Comparison of ENCODE assay signal across 9 mouse cellular contexts in the genomic region with DNA sequence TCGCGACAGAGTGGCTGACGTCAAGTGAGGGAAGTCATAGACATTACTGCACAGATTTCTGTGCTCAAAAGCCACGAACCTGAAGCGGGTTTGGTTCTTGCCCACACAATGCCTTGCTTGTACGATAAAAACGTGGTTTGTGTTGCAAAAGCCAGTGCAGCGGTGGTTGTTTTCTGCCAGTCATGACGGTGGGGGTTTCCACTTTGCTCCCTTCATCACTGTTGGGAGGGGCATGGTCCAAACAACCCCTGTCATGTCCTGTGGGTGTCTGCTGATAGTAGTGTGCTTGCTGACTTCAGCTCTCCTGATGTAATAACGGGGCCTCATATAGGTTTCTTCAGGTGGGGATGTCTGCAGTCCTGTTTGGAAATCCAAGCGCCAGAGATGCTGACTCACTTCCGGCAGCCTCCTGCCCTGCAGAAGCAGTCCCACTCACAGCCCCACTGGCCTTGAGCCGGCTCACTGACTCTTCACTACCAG. TPM values are rescaled to one million over a fixed set of nuclear protein-coding genes. Genes with fewer than 3 reads are reported as not detected.
DNase-seq lines count a peak whose midpoint lies in the region; ATAC-seq lines count a peak whose summit lies in the region.
"Had no signal": no experiment of that assay in that cellular context is flagged by ENCODE, and none has a peak within 500 bp of the region (broad histone marks: within the 10 kb centered on the region; RNA-seq: fewer than 3 reads in every experiment).

No protein-coding gene starts in this region.

- peak overlapping the region; percentile 29 for H3K4me2 ChIP-seq in heart, embryonic 16.5 days (ENCODE audit: low read depth, low read length)
- no peak overlapping the region for H3K4me2 ChIP-seq in kidney, embryonic 16.5 days (replicated peaks; ENCODE audit: low read depth, low read length)
- H3K4me2 ChIP-seq in kidney, embryonic 14.5 days (replicated peaks; ENCODE audit: low read depth, low read length), result no peak overlapping the region
- H3K4me2 ChIP-seq in kidney, embryonic 15.5 days, result no peak overlapping the region
- H3K4me2 ChIP-seq: stomach, embryonic 15.5 days had no signal

- no peaks in the 10 kb centered on the region for H3K27me3 ChIP-seq in heart, embryonic 16.5 days (ENCODE audit: control insufficient read depth, insufficient read depth, low read length)
- H3K27me3 ChIP-seq in kidney, embryonic 16.5 days (ENCODE audit: insufficient read depth, low read length), result no peaks in the 10 kb centered on the region
- H3K27me3 ChIP-seq in kidney, embryonic 14.5 days (ENCODE audit: control insufficient read depth, insufficient read depth, low read length), result no peaks in the 10 kb centered on the region
- no peaks in the 10 kb centered on the region for H3K27me3 ChIP-seq in kidney, embryonic 15.5 days
- H3K27me3 ChIP-seq: stomach, embryonic 15.5 days had no signal

- H3K36me3 ChIP-seq in heart, embryonic 16.5 days (ENCODE audit: control insufficient read depth, insufficient read depth), result no peaks in the 10 kb centered on the region
- no peaks in the 10 kb centered on the region for H3K36me3 ChIP-seq in kidney, embryonic 16.5 days (ENCODE audit: insufficient read depth, low read length)
- H3K36me3 ChIP-seq in kidney, embryonic 14.5 days (ENCODE audit: control insufficient read depth, insufficient read depth, low read length), result no peaks in the 10 kb centered on the region
- no peaks in the 10 kb centered on the region for H3K36me3 ChIP-seq in kidney, embryonic 15.5 days
- H3K36me3 ChIP-seq: stomach, embryonic 15.5 days had no signal

- H3K4me1 ChIP-seq in heart, embryonic 16.5 days (ENCODE audit: control insufficient read depth, insufficient read depth, low read length), result peaks cover 5% of the 10 kb centered on the region
- H3K4me1 ChIP-seq in kidney, embryonic 16.5 days (ENCODE audit: insufficient read depth, low read length), result peaks cover 21% of the 10 kb centered on the region
- peaks cover 15% of the 10 kb centered on the region; the same call in 1 of the 2 replicates for H3K4me1 ChIP-seq in kidney, embryonic 14.5 days (ENCODE audit: control insufficient read depth, insufficient read depth, low read length)
- H3K4me1 ChIP-seq in kidney, embryonic 15.5 days, result peaks cover 46% of the 10 kb centered on the region

- H3K9me3 ChIP-seq in heart, embryonic 16.5 days (replicated peaks; ENCODE audit: control insufficient read depth, low read length), result no peaks in the 10 kb centered on the region
- no peaks in the 10 kb centered on the region for H3K9me3 ChIP-seq in kidney, embryonic 16.5 days (ENCODE audit: low read length)
- H3K9me3 ChIP-seq in kidney, embryonic 14.5 days (ENCODE audit: control insufficient read depth, low read length), result no peaks in the 10 kb centered on the region
- no peaks in the 10 kb centered on the region for H3K9me3 ChIP-seq in kidney, embryonic 15.5 days (replicated peaks)
- H3K9me3 ChIP-seq: stomach, embryonic 15.5 days had no signal

- H3K27ac ChIP-seq in heart, embryonic 16.5 days (ENCODE audit: low read length), result peak overlapping the region; percentile 45
- no peak overlapping the region for H3K27ac ChIP-seq in kidney, embryonic 16.5 days (ENCODE audit: low read length)
- no peak overlapping the region for H3K27ac ChIP-seq in kidney, embryonic 14.5 days (ENCODE audit: low read depth, low read length)
- no peak overlapping the region for H3K27ac ChIP-seq in kidney, embryonic 15.5 days
- H3K27ac ChIP-seq: stomach, embryonic 15.5 days had no signal

- no peak for ATAC-seq in heart, embryonic 16.5 days (replicated peaks; ENCODE audit: extremely low read depth, insufficient read depth, low FRiP score)
- no peak for ATAC-seq in kidney, embryonic 16.5 days (ENCODE audit: low FRiP score, low TSS enrichment)
- ATAC-seq in kidney, embryonic 14.5 days (ENCODE audit: low FRiP score, low TSS enrichment), result no peak
- ATAC-seq in kidney, embryonic 15.5 days (replicated peaks; ENCODE audit: low FRiP score), result no peak

- WGBS in heart, embryonic 16.5 days, result 37% methylated on average over 13 of the region's 13 CpGs
- 67% methylated on average over 13 of the region's 13 CpGs for WGBS in kidney, embryonic 16.5 days
- 68% methylated on average over 13 of the region's 13 CpGs for WGBS in kidney, embryonic 14.5 days
- 74% methylated on average over 13 of the region's 13 CpGs for WGBS in kidney, embryonic 15.5 days

- DNase-seq in CD8-positive naive resting alpha-beta T cell, adult 2 months (ENCODE audit: low read depth in 2 of 2, low spot score in 2 of 2), result peak; percentile 67 to 74
- peak; percentile 75 for DNase-seq in adrenal gland, postnatal 10 days
- DNase-seq in monocyte, adult 2 months (ENCODE audit: low read depth in 1 of 2, low spot score in 2 of 2), result peak; percentile 84
- no peak for DNase-seq in kidney, adult 9 months

- H3K9ac ChIP-seq in heart, embryonic 16.5 days (ENCODE audit: low read length), result no peak overlapping the region
- H3K9ac ChIP-seq in kidney, embryonic 16.5 days (replicated peaks; ENCODE audit: low read length), result no peak overlapping the region
- no peak overlapping the region for H3K9ac ChIP-seq in kidney, embryonic 14.5 days (ENCODE audit: low read depth, low read length)
- H3K9ac ChIP-seq in kidney, embryonic 15.5 days, result no peak overlapping the region
- H3K9ac ChIP-seq: stomach, embryonic 15.5 days had no signal

- H3K4me3 ChIP-seq in heart, embryonic 16.5 days (ENCODE audit: low read length), result no peak overlapping the region
- H3K4me3 ChIP-seq in kidney, embryonic 16.5 days (ENCODE audit: low read length), result no peak overlapping the region
- no peak overlapping the region for H3K4me3 ChIP-seq in kidney, embryonic 14.5 days (ENCODE audit: low read length)
- no peak overlapping the region for H3K4me3 ChIP-seq in kidney, embryonic 15.5 days (replicated peaks)
- H3K4me3 ChIP-seq: stomach, embryonic 15.5 days had no signal

RNA-seq across cellular contexts. Expression of a gene that starts 39.5 kb away (rescaled TPM):
- total RNA-seq in adrenal gland, postnatal 10 days (2021), result 10 to 100 TPM; 25.4 to 42.4 TPM
- polyA plus RNA-seq in heart, embryonic 16.5 days (2015; fragmentation: Nextera tagmentation; extraction: Ambion mirVana), result 67.3 and 72.1 TPM in 2 replicates
- 99.9 and 106 TPM in 2 replicates for polyA plus RNA-seq in kidney, embryonic 16.5 days (2015; fragmentation: Nextera tagmentation; extraction: Ambion mirVana)
- polyA plus RNA-seq in kidney, embryonic 14.5 days (2014; fragmentation: Nextera tagmentation; extraction: Ambion mirVana), result 104 and 112 TPM in 2 replicates
- polyA plus RNA-seq in kidney, embryonic 15.5 days (2015; fragmentation: Nextera tagmentation; extraction: Ambion mirVana), result 105 and 112 TPM in 2 replicates

RNA-seq across cellular contexts. Expression of a gene that starts 41.5 kb away (rescaled TPM):
- total RNA-seq in adrenal gland, postnatal 10 days (2021), result 1,000 to 10,000 TPM; 2,032 to 2,040 TPM
- polyA plus RNA-seq in heart, embryonic 16.5 days (2015; fragmentation: Nextera tagmentation; extraction: Ambion mirVana), result 1,934 and 2,252 TPM in 2 replicates
- polyA plus RNA-seq in kidney, embryonic 16.5 days (2015; fragmentation: Nextera tagmentation; extraction: Ambion mirVana), result 1,651 and 1,666 TPM in 2 replicates
- polyA plus RNA-seq in kidney, embryonic 14.5 days (2014; fragmentation: Nextera tagmentation; extraction: Ambion mirVana), result 1,412 and 1,461 TPM in 2 replicates
- 1,594 and 1,598 TPM in 2 replicates for polyA plus RNA-seq in kidney, embryonic 15.5 days (2015; fragmentation: Nextera tagmentation; extraction: Ambion mirVana)
